Mouse (Mus musculus) heart, adult 11 months (tissue): ENCODE measurements around the gene Cst6.
"Not testable (repeated sequence)": the region's sequence is repeated elsewhere in the genome, so short reads cannot be mapped to it uniquely, and the experiment has no call there.

Source experiments
- DNase-seq: peaks from one replicate; pipeline ENCODE4 v3.0.0; 2022

The Cst6 gene

GRCm38 (mm10) chr19:5349502-5349873, at the start of gene Cst6:
TSS of gene Cst6 (minus strand) at chr19:5349574.
- DNase-seq, result not testable (repeated sequence)

- DNase-seq, result no peak
Observed at GRCm38 (mm10) chr19:5395371-5395770, 46.0 kb upstream of the Cst6 start.

GRCm38 (mm10) chr19:5394168-5394567, 44.8 kb upstream of the Cst6 start:
- DNase-seq, result no peak

- DNase-seq, result no peak
Observed at GRCm38 (mm10) chr19:5392892-5393291, 43.5 kb upstream of the Cst6 start.

- DNase-seq, result no peak
Observed at GRCm38 (mm10) chr19:5390416-5390815, 41.0 kb upstream of the Cst6 start.

GRCm38 (mm10) chr19:5389647-5390046, 40.3 kb upstream of the Cst6 start:
- peak; percentile 95 for DNase-seq

- peak; percentile 100 for DNase-seq
Observed at GRCm38 (mm10) chr19:5388588-5389242, 39.3 kb upstream of the Cst6 start, which contains the start of gene Sart1. TSS of gene Sart1 (minus strand) at chr19:5388703.

- no peak for DNase-seq
Observed at GRCm38 (mm10) chr19:5388011-5388441, 38.7 kb upstream of the Cst6 start.

GRCm38 (mm10) chr19:5384715-5385114, 35.3 kb upstream of the Cst6 start:
- no peak for DNase-seq

GRCm38 (mm10) chr19:5383326-5383725, 34.0 kb upstream of the Cst6 start:
- peak; percentile 90 for DNase-seq

- no peak for DNase-seq
Observed at GRCm38 (mm10) chr19:5377446-5377845, 28.1 kb upstream of the Cst6 start.

- DNase-seq, result no peak
Observed at GRCm38 (mm10) chr19:5374748-5375147, 25.4 kb upstream of the Cst6 start.

- DNase-seq, result no peak
Observed at GRCm38 (mm10) chr19:5374177-5374576, 24.8 kb upstream of the Cst6 start.

GRCm38 (mm10) chr19:5372724-5373123, 23.4 kb upstream of the Cst6 start:
- DNase-seq, result no peak

GRCm38 (mm10) chr19:5370932-5371331, 21.6 kb upstream of the Cst6 start:
- no peak for DNase-seq

GRCm38 (mm10) chr19:5367455-5367854, 18.1 kb upstream of the Cst6 start:
- no peak for DNase-seq

GRCm38 (mm10) chr19:5367053-5367359, 17.6 kb upstream of the Cst6 start, which contains the start of gene Banf1:
TSS of gene Banf1 (minus strand) at chr19:5367168.
- DNase-seq, result no peak

- DNase-seq, result peak; percentile 99
Observed at GRCm38 (mm10) chr19:5366175-5367052, 17.0 kb upstream of the Cst6 start, which contains the start of gene Eif1ad. TSS of gene Eif1ad (plus strand) at chr19:5366741.

- DNase-seq, result peak; percentile 90
Observed at GRCm38 (mm10) chr19:5365751-5366150, 16.4 kb upstream of the Cst6 start.

GRCm38 (mm10) chr19:5364124-5364523, 14.8 kb upstream of the Cst6 start:
- no peak for DNase-seq

- DNase-seq, result no peak
Observed at GRCm38 (mm10) chr19:5362186-5362585, 12.8 kb upstream of the Cst6 start.

- no peak for DNase-seq
Observed at GRCm38 (mm10) chr19:5356080-5356479, 6.7 kb upstream of the Cst6 start.

- no peak for DNase-seq
Observed at GRCm38 (mm10) chr19:5353609-5354008, 4.2 kb upstream of the Cst6 start.
